Mouse (Mus musculus) liver, embryonic 14.5 days (tissue): ENCODE results near the gene Ehmt1.

Source experiments
- CTCF ChIP-seq: IDR thresholded peaks from 2 replicates; pipeline ENCODE4 v1.5.1; 2016; ENCODE audit warnings: antibody characterized with exemption, low read depth, control low read depth
- EP300 ChIP-seq: IDR thresholded peaks from 2 replicates; pipeline ENCODE4 v1.6.1; 2016; ENCODE audit warnings: antibody characterized with exemption, low read depth

- TF ChIP-seq CTCF (no peak), EP300 (no peak)
Observed at GRCm38 (mm10) chr2:24747878-24748277, 171.5 kb downstream of the Ehmt1 start.
